Mouse (Mus musculus) liver, adult (tissue): ENCODE results near the gene Acly.

Source experiments
- GATA4 ChIP-seq: IDR thresholded peaks from 2 replicates; pipeline ENCODE4 v1.6.1; 2014; ENCODE audit warnings: mild to moderate bottlenecking, low read length; ENCODE audit not compliant: insufficient replicate concordance

The Acly gene

DNA sequence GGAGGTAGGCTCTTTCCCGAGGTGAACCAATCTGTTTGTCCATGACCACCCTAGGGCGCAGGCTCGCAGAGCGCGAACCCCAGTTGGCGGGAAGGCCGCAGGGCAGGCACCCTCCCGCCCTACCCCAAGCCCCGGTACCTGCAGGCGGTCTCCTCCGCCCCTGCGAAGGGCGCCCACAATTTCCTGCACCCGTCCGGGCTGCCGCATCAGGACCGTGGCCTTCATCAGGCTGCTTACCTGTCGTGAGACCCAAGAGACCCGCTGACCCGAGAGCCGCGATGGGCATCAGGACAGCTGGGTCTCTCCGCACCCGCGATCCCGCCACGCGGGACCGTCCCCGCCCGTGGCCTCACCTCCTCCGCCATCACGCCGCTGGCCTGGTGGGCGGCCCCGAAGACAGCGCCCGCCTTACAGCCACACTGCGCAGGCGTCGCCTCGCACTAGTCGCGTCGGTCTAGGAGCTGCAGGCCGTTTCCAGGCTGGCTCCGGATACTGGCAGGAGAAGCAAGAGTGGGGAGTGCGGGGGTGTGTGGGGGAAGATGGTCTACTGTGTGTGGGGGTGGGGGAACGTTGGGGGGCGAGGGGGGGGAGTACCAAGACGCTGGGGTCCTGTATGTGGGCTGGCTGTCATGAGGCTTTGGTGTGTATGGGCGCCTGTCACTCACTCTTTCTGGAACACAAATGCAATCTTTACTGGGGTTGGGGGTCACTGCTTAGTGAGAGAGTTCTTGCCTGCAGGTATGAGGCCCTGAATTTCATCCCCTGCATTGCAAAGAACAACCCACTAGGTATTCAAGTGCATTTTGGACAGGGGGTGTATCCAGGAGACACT is 86.9 kb downstream of the Acly start:
- no peak for TF ChIP-seq GATA4

DNA sequence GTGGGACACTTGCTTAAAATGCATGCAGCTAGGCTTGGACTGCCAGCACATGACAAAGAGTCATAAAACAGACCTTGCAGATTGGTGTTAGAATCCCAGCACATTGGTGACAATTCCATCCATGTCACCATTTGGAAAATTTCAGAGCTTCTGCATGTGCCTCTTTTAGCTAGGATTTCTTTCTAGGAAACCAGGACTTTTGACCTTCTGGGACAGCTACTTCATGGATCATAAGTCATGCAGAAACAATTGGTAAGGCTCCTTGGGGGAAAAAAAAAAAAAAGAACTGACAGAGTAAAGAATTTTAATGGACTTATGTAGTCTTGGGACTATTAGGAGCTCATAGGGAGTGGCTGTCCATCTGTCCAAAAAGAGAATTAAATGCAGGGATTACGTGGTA is 89.9 kb downstream of the Acly start:
- TF ChIP-seq GATA4, result no peak

DNA sequence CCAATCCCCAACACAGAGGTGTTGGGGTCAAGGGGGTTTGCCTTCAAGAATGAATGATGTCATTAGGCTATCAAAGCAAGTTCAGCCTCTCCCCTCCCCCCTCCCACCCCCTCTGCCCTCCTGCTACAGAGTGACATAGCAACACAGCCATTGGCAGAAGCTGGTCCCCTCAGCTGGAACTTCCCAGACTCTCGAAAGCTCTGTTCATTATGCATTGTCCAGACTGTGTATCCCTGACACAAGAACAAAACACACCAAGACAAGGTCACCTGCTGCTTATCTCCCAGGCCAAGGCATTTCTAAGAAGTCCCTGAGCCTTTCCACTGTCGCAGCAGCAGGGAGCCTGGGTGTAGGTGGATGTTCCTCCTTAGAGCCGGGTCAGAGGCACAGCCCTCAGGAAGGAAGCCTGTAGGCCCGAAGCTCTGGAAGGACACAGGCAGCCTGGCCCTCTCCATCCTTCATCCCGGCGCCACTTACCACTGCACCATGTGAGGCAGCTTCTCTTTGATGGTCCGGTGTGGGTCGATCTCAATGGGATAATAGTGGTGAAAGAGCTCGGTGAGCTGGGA is 92.0 kb downstream of the Acly start:
- TF ChIP-seq GATA4, result no peak

DNA sequence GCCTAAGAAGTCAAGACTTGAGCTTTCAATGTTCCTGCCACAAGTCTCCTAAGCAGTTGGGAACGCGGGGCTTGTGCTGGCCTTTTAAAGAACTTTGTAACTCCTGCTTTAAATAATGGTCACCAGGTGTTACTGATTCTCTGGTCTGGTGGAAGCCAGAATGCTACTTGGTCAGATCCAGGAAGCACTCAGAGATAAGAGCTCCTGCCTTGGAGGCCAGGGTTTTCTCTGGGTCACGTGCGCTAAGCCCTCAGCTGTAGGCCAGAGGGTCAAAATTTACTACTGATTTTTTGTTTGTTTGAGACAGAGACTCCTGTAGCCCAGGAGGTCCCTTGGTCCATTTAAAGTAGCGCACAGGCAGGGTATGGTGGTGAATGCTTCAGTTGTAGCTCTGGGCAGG is 95.8 kb downstream of the Acly start:
- no peak for TF ChIP-seq GATA4

DNA sequence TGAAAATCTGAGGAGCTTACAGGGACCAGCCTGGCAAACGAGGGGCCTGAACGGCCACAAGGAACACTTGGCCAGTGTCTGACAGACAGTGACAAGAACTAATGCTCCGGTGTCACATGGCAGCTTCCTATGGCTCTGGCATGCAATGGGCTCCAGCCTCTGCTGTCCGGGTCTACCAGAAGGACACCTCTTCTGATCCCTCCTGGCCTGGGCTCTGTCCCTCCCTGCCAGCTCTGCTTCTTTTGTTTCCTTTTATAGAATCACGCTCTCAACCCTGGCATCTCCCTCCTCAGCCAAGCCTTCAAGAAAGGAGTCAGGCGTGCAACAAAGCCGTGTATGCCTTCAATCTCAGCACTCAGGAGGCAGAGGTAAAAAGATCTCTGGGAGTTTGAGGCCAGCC is 97.7 kb downstream of the Acly start:
- TF ChIP-seq GATA4, result no peak

GRCm38 (mm10) chr11:100428612-100429199 is 99.1 kb downstream of the Acly start:
- no peak for TF ChIP-seq GATA4

- TF ChIP-seq GATA4, result no peak
Observed at GRCm38 (mm10) chr11:100426820-100427219, 101.0 kb downstream of the Acly start.
